Mouse (Mus musculus) kidney, postnatal 36 days (tissue): ENCODE data around the gene 6030445D17Rik.

Experiments used
- DNase-seq, 2 experiments: peaks; one replicate each; pipeline ENCODE4 v3.0.0; 2021 to 2022; ENCODE audit warnings: mixed read lengths in 2 of 2

Gene 6030445D17Rik

GRCm38 (mm10) chr4:136462086-136462838 lies at the start of gene 6030445D17Rik:
Gene 6030445D17Rik, plus strand, starts transcription at chr4:136462250.
- peak; percentile 89 to 90 for DNase-seq

- no peak for DNase-seq
Measured at GRCm38 (mm10) chr4:136415477-136415876, 46.6 kb upstream of the 6030445D17Rik start.

GRCm38 (mm10) chr4:136418962-136419361 lies 43.1 kb upstream of the 6030445D17Rik start:
- DNase-seq: peak in 1 of 2 experiments; percentile 14

GRCm38 (mm10) chr4:136419386-136419785 lies 42.7 kb upstream of the 6030445D17Rik start:
- no peak for DNase-seq

- no peak for DNase-seq
Measured at GRCm38 (mm10) chr4:136423224-136423623, 38.8 kb upstream of the 6030445D17Rik start, which contains the start of gene Htr1d. Gene Htr1d, plus strand, starts transcription at chr4:136423524.

GRCm38 (mm10) chr4:136424120-136424999 lies 37.7 kb upstream of the 6030445D17Rik start:
- peak in 1 of 2 experiments; percentile 21 for DNase-seq

GRCm38 (mm10) chr4:136425000-136425288 lies 37.1 kb upstream of the 6030445D17Rik start:
- peak in 1 of 2 experiments; percentile 63 for DNase-seq

- no peak for DNase-seq
Measured at GRCm38 (mm10) chr4:136430609-136431375, 31.3 kb upstream of the 6030445D17Rik start.

- peak; percentile 67 to 82 for DNase-seq
Measured at GRCm38 (mm10) chr4:136431376-136431693, 30.7 kb upstream of the 6030445D17Rik start.

GRCm38 (mm10) chr4:136434029-136434428 lies 28.0 kb upstream of the 6030445D17Rik start:
- no peak for DNase-seq

- no peak for DNase-seq
Measured at GRCm38 (mm10) chr4:136439106-136439505, 22.9 kb upstream of the 6030445D17Rik start.

- no peak for DNase-seq
Measured at GRCm38 (mm10) chr4:136441354-136442043, 20.6 kb upstream of the 6030445D17Rik start.

- no peak for DNase-seq
Measured at GRCm38 (mm10) chr4:136444561-136444960, 17.5 kb upstream of the 6030445D17Rik start.

- no peak for DNase-seq
Measured at GRCm38 (mm10) chr4:136449795-136450194, 12.3 kb upstream of the 6030445D17Rik start.

- DNase-seq: no peak
Measured at GRCm38 (mm10) chr4:136450271-136450670, 11.8 kb upstream of the 6030445D17Rik start.

GRCm38 (mm10) chr4:136451564-136451963 lies 10.5 kb upstream of the 6030445D17Rik start:
- peak; percentile 55 to 65 for DNase-seq

GRCm38 (mm10) chr4:136452286-136452685 lies 9.8 kb upstream of the 6030445D17Rik start:
- peak; percentile 28 to 30 for DNase-seq

GRCm38 (mm10) chr4:136452792-136453191 lies 9.3 kb upstream of the 6030445D17Rik start:
- DNase-seq: peak; percentile 32 to 60

- peak; percentile 63 to 85 for DNase-seq
Measured at GRCm38 (mm10) chr4:136454850-136455260, 7.2 kb upstream of the 6030445D17Rik start.

GRCm38 (mm10) chr4:136456516-136457218 lies 5.4 kb upstream of the 6030445D17Rik start:
- no peak for DNase-seq

- no peak for DNase-seq
Measured at GRCm38 (mm10) chr4:136458276-136458675, 3.8 kb upstream of the 6030445D17Rik start.

- DNase-seq: no peak
Measured at GRCm38 (mm10) chr4:136459210-136459609, 2.8 kb upstream of the 6030445D17Rik start.
